Mouse (Mus musculus): ENCODE measurements at regions not wholly inside any gene's neighbourhood (a gene's known extent, or its start where the extent isn't known, plus 50 kb on each side); places are given as distances from the start of the nearest gene placed in this dataset.

DNA sequence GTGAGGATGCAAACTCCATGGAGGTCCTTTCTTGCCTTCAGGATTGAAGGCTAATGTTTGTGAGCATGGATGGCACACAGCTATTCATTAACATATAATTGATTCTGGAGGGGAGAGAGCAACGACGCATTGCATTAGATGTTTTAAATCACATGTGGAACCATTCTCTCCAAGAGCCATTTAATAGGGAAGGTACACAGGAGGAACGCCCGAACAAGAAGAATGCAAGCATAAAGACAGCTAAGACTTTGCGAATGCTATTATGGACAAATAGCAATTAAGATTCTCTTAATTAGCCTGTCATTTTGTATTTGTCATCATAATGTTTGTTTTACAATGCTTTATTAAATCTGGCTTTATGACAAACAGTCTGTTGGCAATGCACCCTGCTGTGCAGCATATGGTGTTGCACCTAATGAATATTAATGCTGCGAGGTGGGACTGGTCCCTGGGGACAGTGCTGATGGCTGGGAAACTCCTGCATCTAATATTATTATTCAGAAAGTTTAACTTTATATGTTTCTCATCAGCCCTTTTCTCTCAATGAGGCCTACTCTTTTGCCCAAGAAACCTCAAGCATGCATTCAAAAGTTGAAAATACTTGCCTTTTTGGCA, 497.5 kb downstream of the Pros1 start:
- DNase-seq, result peak; percentile 11 to 28

GRCm38 (mm10) chr16:63369868-63370267, 494.1 kb downstream of the Epha3 start:
- DNase-seq, result no peak

DNA sequence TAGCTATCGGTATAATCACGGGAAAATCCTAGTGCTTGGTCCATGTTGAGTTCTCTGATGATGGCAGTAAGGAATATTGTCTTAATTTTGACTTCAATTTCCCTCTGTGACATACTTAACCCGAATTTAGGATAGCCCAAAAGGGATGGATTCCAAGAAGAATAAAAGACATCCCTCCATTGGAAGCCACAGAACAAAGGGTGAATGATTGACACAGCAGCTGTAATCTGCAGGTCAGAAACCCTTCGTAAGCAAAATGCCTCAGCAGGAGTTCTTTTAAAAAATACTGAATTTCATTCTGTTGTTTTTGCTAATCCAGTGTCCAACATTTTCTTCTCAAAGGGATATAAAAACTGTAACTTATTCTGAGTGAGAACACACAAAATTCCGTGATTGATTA, 492.7 kb downstream of the Epha3 start:
- no peak for DNase-seq

- no peak for DNase-seq
Observed at GRCm38 (mm10) chr16:63404976-63405375, 459.0 kb downstream of the Epha3 start.

- DNase-seq, result no peak
Observed at GRCm38 (mm10) chr16:63412656-63413055, 451.3 kb downstream of the Epha3 start.

DNA sequence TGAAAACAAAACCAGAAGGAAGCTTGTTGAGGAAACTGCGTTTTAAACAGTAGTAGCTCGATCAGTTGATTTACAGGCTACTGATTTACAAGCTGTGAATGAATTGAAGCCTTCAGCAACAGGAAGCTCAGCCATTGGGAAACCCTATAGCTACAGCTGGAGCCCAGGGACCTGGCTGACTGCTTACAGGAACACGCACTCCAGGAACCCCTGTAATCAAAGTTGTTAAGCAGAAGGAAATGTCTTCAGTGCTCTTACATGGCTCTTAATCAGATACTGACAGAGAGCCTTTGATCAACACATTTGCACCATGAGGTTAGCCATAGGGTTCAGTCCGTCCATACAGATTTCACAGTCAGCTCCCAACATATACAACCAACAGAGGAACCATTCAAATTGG, 411.7 kb downstream of the Epha3 start:
- DNase-seq, result no peak

DNA sequence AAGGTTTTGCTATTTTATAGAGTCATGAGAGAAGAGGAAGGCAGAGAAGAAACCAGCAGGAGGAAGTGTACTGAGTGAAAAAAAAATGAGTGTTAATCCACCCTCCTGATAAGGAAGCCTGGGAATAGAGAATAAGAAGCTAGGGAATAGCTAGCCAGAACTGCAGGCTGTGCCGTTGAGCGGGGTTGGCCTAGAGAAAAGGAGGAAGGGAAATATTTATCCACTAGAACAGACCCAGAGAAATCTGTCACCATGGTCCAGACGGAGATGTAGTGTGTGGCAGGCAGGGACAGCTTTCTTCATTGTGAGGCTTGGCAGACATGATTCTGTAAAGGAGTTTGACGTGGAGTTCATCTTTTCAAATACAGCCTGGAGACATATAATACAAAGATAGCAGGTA, 397.4 kb downstream of the Epha3 start:
- DNase-seq, result no peak

- no peak for DNase-seq
Observed at GRCm38 (mm10) chr16:63468851-63469250, 395.1 kb downstream of the Epha3 start.
